Mouse (Mus musculus) mouse embryonic stem cell (cell line): ENCODE measurements around the gene Jmjd6.

Experiments
- in situ Hi-C, 2 experiments: fragments of 300-500 bp; cut with MboI; formaldehyde crosslinking; loops; 1 replicate in 1 of 2; 3 replicates in 1 of 2; pipeline ENCODE4 v1.14.3; 2019 to 2020; ENCODE audit warnings: low sequenced_read_pairs in 2 of 2, low pct_unique_long_range_greater_than_20kb in 1 of 2, mixed read lengths in 1 of 2; ENCODE audit not compliant: unreplicated experiment in 1 of 2

Jmjd6 gene

DNA sequence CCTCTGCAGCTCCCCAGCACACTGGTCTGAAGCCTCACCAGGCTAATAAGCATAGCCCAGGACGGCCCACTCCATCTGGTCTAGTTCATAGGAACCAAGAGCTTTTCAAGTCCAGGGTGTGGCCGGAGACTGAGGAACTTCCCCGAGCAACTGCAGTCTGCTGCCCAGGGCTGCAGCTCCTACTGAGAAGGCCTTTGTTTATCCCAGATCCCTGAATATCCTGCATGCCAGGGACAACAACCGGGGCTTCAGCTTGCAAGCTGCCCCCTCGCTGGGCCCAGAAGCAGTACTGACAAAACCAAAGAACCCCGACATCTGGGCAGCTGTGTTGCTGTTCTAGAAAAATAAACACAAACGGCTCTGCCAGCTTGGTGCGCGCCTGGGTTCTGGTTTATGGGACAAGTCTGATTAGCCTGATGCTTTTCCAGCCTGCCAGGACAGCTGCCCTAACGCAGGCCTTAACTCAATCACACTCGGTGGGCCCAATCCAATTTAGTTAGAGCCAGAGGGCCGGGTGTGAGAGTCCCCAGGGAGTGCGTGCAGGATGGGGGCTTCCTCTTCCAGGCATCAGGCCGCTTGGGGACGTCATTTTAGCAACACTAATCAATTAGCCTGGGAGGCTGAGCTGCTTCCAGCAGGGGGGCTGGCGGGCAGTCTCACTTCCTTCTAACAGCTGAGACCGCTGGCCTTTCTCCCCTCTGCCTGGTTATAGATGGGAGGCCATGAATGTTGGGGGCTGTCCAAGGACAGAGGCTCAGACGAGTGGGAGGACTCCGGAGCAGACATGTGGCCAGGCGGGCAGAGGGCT, 29.0 kb downstream of the Jmjd6 start:
- in situ Hi-C loops = no loop called here

DNA sequence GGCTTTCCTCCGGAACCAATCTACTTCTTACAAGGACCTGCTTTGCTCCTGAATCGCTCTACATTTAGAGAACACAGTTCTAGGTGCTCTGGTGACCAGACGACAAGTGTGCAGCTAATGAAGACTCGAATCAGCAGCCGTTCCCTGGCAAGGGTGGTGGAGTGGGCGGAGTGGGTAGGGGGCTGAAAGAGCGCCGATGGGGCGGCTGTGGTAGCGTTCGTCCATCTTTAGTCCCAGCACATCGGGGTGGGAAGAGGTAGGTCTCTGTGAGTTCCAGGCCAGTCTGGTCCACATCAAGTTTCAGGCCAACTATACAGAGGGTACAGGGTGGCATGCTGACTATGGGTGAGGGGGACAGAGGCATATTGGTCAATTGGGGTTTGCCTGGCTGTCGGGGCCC, 29.6 kb downstream of the Jmjd6 start:
- in situ Hi-C loops = no loop called here

DNA sequence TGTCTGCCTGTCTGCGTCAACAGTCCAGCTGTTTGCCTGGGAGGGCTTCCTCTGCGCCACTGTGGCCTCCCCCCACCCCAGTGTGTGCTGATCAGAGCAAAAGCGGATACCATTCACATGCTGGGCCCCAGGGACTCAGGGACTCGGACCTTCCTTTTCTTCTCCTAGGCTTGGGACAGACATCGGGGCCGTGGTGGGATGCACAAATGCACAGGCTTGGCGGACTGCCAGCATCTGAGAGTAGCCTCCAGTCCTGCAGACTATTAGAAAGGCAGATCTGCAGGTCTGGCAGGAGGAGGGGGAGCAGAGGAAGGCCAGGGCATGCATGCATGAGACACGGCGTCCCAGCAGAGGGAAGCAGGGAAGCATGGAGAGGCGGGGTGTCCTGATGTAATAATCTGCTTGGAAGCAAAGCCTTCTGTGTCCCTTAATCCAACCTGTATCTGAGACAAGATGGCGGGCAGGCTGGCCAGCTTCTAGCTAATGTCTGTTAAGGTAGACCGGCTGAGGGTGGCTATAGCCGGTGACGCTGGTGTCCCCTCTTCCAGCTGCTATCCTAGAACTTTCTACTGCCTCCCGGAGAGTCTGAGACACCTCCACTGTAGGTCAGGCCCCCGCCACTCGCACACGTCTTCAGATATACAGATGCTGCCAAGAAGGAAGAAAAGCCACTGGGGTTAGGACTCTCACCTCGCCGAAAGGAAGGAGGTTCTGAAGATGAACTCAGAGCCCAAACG, 30.3 kb downstream of the Jmjd6 start:
- in situ Hi-C loops = no loop called here

DNA sequence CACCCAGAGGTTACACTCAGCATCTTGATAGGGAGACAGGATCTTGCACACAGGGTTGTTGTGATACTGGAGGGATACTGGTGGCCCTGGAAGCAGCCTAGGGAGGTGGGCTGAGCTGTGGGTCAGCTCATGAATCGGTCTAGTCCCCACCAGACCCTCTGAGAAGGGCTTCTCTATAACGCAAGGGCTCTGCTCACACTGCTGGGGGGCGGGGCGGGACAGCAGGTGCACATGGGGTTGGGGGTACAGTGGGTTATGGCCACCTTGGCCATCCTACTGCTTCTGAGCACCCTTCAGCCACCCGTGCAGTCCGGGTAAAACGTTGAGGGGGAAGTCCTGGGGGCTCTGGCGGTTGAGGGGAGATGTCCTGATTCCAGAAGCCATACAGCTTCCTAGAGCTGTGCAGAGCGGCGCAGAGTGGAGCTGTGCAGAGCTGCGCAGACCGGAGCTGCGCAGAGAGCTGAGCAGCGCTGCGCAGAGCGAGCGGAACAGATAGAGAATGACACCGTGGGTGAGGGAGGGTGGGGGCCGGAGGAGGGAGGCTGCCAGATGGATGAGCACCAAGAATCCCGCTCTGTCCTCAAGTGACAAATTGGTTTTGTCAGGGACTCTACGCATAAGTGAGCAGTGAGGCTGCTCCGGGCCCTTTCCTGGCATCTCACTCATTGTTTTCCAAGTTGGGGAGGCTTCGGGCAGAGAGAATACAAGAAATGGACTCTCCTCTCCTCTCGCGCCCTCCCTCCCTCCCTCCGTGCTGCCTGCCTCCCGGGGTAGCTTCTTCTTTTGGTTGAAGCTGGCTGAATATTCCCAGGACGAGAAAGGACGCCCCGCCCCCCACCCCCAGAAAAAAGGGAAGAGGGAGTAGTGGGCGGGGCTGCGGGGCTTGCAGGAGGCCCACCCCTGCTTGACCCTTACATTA, 32.0 kb downstream of the Jmjd6 start:
- in situ Hi-C loops = no loop called here

DNA sequence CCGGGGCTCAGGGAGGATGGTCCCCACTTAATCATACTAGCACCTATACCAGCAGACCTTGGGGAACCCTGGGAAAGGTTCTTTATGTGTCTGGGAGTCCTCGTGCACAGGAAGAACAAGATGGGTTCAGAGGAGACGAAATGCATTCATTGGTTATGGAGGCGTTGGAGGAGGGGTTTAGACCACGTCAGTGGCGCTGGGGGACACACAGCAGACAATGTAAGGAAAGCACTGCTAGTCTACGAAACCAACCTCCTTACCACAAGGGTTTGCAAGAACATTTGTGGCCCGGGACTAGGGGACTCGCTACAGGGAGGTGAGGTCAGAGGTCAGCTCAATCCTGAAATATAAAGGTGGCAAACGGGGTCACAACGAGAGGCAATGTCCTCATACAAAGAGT, 32.7 kb downstream of the Jmjd6 start:
- in situ Hi-C loops = no loop called here

DNA sequence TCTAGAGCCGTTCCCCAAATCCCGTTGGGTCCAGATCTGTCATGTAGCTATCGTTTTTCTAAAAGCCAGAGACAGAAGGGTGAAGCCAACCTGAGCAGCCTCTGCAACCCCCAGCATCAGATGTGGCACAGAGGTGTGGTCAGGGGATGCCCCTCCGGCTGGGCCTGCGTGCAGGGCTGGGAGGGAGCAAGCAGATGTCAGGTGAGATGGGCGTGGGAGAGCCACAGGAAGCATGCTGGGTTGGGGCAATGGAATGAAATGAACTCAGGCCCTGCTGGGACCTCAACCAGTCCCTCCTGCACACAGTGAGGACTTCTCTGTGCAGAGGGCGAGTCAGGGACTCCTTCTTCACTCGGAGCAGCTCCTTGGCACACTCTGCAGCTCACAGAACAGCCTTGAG, 33.7 kb downstream of the Jmjd6 start:
- in situ Hi-C loops = loop anchor here in 1 of 2 experiments (10.0 kb wide), 1 partner anchor 165 kb away; no protein-coding TSS in a partner anchor

DNA sequence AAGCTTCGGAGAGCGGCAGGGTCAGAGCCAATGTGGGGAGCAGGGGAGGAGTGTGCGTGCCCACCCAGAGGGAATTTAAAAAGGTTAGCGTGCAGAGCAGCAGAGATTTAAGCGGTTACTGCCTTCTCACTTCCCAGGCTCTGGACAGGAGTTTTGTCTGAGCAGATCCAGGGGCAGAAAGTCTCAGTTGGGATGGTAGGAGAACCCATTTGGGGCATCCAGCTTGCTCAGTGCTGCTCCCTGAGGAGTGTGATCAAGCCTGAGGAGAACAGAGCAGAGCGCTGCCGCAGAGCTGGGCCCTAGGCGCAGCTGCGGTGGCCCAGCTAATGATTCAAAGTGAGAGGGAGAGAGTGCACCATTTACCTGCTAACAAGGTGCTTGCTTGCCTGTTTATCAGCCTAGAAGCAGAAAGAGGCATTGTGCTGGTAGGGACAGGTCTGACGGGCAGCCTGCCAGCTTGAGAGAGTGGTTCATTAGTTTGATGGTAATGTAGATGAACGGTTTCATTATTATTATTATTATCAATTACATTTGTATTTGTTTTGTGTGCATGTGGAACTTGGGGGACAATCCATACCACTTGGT, 34.3 kb downstream of the Jmjd6 start:
- in situ Hi-C loops = loop anchor here in 1 of 2 experiments (10.0 kb wide), 1 partner anchor 164 kb away; no protein-coding TSS in a partner anchor

DNA sequence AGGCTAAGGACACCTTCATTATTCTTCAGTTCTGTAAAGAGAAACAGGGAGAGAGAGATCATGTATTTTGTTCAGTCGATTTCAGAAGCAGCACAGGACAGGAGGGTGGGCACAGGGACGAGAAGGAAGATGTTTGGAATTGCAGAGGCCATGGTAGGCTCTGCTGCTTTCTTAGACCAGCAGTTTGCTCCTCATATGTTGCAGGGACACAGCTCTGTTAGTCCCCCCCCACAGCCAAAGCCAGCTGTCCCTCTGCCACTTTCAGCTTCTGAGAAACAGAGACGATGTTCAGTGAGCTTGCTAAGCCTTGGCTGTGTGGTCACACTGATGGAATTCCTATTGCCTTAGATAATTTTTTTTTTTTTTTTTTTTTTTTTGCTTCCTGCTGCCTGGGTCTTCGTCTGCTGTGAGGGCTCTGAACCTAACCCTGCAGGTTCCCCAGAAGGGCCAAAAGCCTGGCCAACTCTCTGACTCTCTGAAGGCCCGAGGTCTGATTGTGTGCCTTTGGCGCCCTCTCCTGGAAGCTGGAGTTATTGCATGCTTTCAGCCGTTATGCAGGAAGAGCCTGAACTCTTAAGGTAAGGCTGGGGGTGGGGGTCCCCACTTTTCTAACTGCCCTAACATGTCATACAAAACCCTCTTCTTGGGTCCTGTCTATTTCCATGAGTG, 35.2 kb downstream of the Jmjd6 start:
- in situ Hi-C loops = loop anchor here in 1 of 2 experiments (10.0 kb wide), 1 partner anchor 163 kb away; no protein-coding TSS in a partner anchor

DNA sequence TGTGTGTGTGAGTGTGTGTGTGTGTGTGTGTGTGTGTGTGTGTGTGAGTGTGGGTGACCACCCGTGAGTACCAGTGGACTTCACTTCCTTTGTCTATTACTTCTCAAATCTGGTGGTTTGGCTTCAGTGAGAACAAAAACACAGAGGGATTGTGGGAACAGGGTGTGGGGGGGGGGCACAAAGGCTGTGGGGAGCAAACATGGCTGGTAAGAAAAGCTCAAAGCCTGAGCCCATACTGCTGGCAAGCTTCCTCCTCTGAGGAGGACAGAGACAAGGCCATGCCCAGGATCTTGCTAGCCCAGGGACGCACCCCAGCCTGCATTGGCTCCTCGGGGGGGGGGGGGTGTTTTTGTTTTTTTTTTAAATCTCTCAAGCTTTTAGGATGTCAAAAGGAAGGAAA, 35.7 kb downstream of the Jmjd6 start:
- in situ Hi-C loops = loop anchor here in 1 of 2 experiments (10.0 kb wide), 1 partner anchor 163 kb away; no protein-coding TSS in a partner anchor

DNA sequence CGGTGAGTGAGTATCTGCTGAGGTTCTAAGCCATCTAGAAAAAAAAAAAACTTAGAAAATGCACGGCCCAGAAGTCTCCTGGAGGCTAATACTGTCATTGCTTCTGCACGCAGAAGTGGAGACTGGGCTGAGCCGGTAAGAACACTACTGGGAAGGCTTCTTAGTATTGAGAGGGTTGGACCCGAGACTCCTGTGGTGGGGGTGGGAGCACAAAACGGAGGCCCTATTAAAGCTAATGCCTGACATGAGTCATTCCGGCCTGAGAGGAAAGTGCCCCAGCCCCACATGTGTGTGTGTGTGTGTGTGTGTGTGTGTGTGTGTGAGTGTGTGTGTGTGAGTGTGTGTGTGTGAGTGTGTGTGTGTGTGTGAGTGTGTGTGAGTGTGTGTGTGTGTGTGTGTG, 36.1 kb downstream of the Jmjd6 start:
- in situ Hi-C loops = loop anchor here in 1 of 2 experiments (10.0 kb wide), 1 partner anchor 162 kb away; no protein-coding TSS in a partner anchor

DNA sequence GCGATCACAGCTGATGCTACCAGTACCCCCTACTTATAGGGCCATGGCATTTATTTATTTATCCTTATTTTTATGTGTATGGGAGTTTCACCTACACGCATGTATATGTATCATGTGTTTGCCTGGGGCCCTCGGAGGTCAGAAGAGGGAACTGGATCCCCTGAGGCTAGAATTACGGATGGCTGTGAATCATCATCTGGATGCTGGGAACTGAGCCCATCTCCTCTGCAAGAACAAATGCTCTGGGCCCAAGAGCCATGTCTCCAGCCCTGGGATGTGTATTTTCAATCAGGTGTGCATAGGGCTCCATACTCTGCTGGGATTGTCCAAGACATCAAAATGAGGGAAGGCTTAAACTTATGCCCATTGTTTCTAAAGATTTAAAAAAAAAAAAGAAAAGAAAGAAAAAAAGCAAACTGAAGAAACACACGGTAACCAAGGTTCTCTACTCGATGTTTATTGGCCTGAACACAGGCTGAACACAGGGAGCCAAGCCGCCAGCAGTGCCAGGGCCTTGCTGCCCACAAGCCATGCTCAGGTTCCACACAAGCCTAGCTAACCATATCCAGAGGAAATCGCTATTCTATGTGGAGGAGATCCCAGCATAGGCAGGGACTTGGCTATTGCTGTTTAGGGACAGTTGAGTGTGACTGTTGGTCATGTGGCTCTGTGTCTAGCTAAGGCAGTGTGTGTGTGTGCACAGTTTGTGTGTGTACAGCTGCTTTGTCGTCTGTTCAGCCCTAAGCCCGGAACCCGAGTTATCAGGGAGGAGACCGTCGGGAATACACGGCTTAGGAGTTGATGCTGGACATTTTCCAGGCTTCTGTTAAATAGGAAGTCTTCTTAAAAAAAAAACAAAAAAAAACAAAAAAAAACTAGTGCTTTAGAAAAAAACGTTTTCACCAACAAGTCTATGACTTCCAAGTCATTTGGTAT, 36.8 kb downstream of the Jmjd6 start:
- in situ Hi-C loops = loop anchor here in 1 of 2 experiments (10.0 kb wide), 1 partner anchor 162 kb away; no protein-coding TSS in a partner anchor

DNA sequence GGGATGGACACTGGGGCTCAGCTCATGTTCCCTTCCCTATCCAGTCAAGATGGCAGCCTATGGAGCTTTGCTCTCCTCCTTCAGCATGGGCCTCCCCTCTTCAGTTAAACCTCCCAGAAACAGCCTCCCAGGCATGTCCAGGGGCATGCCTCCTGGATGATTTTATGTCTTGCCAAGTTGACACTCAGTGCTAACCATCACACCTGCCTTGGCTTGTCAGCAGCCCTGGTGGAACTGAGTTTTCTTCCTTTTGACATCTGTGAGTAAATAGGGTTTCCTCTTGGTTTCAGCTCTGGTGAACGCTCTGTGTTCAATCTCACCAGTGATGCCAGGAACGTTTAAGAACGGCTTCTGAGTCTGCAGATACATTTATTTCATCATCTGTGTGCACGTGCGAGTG, 40.5 kb downstream of the Jmjd6 start:
- in situ Hi-C loops = loop anchor here (5.0 to 10.0 kb wide), 2 partner anchors 158 to 160 kb away; no protein-coding TSS in a partner anchor

DNA sequence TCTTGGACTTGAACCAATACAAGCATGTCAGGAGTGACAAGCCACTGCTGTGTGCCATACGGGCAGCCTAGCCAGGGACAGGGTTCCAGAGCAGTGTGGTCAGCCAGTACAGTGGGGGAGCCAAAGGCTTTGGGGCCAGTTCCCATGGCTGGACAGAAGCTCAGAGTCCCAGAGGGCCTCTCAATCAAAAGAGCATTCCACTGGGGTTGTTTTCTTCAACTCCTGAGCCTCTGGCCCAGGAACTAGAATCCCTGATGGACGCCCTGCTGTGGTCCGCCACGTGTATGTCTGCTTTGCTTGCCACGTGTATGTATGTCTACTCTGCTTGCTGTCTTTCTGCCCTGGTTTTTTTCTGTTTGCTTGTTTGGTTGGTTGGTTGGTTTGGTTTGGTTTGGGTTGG, 42.1 kb downstream of the Jmjd6 start:
- in situ Hi-C loops = loop anchor here (5.0 to 10.0 kb wide), 2 partner anchors 156 to 159 kb away; no protein-coding TSS in a partner anchor

DNA sequence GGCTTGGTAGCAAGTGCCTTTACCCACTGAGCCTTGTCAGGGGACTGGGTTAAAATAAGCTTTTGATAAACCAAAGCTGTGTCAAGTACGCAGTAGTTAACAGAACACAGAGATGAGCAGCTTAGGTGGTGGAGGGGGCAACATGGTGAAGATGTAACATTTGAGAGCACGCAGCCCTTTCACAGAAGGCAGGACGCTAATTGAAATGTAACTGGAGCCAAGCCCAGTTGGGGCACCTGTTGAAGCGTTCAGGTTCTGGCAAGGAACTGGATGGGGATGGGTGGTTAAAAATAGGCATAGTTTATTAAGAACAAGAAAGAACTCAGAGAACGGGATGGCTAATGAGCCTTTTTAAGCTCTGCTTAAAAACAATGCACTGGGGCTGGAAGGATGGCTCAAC, 43.9 kb downstream of the Jmjd6 start:
- in situ Hi-C loops = no loop called here
